Mouse (Mus musculus) c-Kit-negative CD71-positive TER-119-positive erythroid progenitor cells, embryonic 14.5 days (primary cell): ENCODE results near the gene AU022252.

ENCODE experiments used
- DNase-seq: peaks from one replicate; pipeline ENCODE4 v3.0.0-alpha.2; 2013; ENCODE audit warnings: low read depth, low spot score

The AU022252 gene

DNA sequence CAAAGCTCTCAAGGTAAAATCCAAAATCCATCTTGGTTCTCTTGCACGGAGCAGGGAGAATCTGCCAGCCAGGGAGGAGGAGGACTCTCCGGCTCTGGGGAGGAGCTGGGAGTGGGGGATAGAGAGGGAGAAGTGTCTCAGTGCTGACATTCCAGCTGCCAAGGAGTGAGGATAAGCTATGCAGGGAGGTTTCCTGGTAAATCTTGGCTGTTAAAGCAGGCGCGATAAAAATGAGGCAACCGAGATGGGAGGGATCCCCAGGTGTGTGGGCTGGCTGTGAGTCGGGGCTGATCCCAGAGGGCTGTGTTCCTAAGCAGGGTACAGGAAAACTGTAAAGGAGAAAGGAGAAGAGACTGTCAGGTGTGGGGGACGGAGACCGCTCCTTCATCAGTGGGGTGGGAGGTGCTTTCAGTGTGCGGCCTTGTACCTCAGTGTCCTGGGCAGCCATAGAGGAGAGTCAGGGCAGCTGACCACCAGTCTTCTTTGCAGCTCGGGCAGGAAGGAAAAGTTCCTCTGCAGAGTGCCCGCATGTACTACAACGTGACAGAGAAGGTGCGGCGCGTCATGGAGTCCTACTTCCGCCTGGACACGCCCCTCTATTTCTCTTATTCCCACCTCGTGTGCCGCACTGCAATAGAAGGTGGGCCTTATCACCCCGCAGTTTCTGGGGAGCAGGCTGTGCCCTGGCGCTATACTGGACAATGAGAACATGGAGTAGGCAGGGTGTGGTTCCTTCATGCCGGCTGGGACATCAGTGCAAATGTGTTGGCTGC is 12.1 kb upstream of the AU022252 start:
- no peak for DNase-seq

DNA sequence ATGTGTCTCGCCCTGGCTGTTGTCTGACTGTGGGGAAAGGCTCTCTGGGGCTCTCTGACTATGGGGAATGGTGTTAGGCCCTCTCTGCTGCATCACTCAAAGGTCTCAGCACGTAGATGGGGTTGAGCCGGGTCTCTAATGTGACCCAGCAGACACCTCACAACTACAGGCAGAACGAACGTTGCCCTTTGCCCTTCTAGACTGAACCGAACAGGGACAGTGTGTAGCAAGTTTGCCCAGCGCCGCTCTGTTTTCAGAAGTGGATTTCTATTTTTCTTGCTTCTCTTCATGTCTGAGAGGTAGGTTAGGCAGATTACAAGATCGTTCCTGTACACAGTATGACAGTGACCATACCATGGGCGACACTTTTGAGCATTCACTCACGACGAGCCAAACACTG is 10.1 kb upstream of the AU022252 start:
- no peak for DNase-seq

DNA sequence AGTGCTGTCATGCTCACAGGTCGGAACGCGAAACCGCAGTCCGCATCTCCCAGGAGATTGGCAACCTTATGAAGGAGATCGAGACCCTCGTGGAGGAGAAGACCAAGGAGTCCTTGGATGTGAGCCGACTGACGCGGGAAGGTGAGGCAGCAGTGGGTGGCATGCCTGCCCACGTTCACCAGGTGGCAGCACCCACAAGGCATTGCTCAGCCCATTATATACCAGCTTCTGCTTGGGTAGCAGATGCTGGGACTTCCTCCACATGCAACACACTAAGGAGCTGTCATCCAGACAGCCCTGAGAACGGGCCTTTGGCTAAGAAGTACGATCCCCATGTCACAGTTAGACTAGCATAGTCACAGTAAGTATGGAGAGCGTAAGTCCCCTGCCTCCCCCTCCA is 9.2 kb upstream of the AU022252 start:
- DNase-seq, result no peak

DNA sequence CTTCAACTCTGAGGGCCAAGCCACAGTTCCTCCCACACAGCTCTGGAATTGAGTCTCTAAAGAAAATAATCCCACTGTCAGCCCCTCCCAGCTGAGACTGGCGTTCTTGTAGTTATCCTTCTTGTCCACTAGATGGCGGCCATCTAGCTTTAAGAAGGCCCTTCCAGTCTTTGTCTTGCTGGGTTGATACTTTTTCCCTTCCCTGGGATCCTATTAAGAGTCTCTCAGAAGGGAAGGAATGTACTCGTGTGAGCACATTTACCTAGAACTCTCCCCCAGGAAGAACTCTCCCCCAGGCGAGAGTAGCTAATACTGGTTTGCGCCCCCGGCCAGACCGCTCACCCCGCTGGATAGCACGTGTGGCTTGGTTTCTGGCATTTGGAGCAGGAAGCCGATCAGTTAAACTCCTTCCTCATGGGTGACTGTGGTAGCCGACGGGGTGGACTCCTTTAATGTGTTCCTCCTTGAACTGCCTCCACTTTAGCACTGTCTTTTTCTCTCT is 6.7 kb upstream of the AU022252 start:
- peak; percentile 67 for DNase-seq

DNA sequence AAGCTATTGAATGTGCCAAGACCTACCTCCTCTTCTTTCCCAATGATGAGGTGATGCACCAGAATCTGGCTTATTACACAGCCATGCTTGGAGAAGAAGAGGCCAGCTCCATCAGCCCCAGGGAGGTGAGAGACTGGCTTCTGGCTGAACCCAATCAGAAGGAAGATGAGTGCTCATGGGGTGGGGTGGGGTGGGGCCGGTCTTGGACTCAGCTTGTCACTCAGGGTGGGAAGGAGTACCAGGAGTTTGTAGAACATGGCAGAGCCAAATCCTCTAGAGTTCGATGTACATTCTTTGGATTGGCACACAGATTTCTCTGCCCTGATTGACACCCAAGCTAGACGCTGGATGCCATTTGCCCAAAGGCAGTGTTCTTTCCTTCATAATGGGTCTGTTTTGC is 6.1 kb upstream of the AU022252 start:
- no peak for DNase-seq

DNA sequence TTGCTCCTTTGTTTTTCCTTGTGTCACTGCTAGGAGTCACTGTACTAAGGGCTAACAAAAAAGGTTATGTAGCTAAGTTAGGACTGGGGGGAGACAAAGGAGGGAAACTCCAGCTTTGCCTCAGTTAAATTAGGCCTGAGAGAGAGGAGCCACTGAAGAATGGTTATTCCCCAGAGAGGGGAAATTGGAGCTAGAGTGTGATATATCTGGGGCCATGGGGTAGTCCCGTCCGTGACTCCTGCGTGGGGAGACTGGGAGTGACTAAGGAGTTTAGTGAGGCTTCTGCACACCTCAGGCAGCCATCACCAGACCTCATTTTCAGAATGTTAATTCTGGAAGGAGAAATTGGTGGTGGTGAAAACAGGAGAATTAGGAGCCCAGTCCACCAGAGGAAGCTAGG is 1.8 kb upstream of the AU022252 start:
- DNase-seq, result no peak

DNA sequence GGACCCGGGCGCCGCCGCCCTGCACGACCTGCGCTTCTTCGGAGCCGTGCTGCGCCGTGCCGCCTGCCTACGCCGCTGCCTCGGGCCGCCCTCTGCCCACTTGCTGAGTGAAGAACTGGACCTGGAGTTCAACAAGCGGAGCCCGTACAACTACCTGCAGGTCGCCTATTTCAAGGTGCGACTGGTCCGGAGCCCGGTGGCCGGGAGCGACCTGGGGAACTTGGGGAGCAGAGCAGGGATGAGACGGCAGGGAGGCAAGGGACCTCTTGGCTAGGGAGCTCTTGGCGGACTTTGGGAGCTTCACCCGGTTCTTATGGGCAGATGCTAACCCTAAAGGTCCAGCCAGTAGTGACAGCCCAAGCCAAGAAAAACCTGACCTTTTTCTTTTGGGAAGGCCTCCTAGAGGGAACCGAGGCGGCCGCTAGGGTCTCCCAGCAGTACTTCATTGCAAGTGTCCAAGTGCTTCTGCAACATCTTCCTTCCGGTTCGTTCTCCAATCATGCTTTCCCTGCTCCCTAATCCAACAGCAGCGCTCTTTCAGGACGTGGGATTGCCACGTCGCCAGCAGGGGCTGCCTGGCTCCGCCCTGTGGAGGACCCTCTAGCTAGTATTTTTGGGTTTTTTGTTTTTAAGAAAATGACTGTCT is 867 bp upstream of the AU022252 start:
- DNase-seq, result no peak

DNA sequence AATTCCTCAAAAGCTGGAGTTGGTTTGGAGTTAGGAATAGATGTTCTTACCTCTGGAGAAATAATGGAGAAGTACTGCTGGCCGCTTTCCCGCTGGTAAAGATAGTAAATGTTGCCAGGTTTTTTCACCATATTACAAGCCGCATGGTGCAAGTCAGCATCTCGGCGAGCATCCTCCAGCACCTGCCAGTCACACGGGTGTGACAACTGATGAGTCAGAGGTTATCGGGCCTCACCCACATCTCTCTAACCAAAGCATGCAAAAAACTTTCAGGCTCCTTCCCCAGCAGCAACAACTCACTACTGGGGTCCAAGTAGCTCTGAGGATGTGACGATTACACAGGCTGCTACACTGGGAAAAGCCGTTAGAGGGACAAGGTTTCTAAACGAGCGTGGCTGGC is 5.8 kb downstream of the AU022252 start:
- DNase-seq, result peak; percentile 56

DNA sequence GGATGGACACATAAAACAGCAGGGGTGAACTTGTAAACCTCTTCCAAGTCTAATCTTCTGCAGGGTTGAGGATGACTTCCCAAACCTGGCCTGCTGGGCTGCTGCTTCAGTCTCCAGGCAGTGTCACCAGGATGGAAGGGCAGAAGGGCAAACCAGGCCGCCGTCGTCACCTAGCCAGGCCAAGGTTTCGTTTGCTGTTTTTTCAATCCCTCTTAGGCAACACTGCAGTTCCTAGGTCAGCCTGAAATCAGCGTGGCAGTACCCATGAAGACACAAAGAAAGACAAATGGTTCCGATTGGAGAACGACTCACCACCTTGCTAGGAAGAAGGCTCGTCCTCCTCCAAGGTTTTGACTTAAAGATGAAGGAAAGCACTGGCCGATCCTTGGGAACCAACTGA is 6.8 kb downstream of the AU022252 start:
- DNase-seq, result no peak

DNA sequence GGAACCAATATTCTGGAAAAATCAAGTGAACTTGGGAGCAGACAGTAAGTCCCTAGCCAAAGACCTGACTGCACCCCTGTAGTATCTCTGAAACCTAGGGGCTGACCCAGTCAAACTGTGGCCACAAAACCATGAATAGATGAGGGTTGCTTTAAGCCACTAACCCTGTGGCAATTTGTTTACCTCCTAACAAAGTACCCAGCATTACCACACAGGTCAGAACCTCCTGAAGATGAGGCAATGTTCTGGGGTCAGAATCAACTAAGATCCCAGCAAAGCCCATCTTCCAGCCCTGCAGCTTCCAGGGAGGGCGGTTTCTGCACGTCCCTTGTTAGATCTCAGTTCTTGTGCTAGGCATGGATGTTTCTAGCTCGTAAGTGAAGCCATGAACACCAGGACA is 8.0 kb downstream of the AU022252 start:
- DNase-seq, result no peak

DNA sequence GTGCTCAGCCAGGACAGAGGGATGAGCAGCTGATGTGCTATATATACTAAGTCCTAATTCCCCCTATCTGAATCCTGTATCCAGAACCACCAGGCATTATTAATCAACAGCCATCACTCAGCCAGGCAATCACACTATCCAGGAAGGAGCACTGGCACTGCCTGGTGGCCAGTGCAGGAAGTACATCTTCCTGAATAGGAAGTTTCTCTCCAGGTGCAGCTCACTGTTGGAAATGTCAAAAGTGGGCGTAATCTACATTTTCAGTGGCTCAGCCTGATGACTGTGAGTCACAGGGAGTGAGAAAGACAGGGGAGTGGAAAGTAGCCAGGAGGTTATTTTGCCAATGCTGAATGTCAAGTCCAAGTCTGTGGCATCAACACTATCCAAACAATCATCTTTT is 8.8 kb downstream of the AU022252 start:
- DNase-seq, result peak; percentile 64

DNA sequence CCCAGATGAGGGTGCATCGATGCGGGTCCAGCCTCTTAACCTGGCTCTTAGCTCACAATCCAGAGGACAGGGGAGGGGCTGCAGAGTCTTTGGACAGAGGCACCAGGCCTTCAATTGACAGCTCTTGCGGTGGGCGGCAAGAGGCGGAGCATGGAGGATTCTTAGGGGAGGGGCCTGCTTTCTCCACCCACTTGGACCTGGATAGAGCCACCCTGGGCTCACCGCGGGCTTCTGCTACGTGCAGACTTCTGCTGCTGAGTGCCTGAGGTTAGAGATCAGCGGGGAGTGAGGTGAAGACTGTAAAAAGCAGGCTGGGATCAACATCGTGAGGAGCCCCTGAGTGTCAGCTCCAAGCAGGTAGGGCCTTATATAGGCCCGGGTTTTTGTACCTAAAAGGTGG is 14.3 kb downstream of the AU022252 start, which contains the start of gene Tmem269:
Gene Tmem269, minus strand, starts transcription at position 49 of the 400 bp plus-strand sequence.
- no peak for DNase-seq

DNA sequence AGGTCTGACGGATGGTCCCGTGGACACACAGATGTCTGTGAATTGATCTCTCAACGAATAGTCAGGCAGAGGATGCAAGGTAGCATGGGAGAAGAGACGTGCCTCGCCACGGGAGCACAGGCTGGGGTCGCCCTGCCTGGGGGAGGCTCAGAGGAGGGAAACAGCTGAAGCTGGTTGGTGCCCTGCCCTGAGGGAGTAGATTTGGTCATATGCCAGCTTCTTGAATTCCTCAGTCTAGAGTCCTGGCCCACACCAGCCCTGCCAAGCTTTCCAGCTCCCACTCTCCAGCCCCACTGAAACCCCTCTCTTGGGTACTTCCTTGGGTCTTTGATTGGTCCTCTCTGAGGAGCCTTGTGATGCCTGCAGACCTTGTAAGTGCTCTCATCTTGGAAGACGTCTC is 15.8 kb downstream of the AU022252 start:
- DNase-seq, result no peak

DNA sequence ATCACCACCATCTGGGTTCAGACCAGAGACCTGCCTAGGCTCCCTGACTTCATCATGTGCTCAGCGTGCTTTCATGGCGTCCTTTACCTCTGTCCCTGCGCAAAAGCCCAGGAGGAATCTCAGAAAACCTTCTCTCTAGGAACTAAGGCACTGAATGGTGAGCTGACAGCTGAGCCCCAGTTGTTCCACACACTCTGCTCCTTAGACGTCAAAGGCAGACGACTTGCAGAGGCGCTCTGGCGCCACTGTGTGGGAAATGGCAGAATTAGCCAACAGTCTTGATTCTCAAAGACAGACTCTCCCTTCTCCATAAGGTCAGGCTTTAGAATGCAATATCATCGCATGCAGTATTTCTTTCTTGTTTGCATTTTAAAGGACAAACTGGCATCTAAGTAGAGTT is 27.8 kb downstream of the AU022252 start:
- no peak for DNase-seq

DNA sequence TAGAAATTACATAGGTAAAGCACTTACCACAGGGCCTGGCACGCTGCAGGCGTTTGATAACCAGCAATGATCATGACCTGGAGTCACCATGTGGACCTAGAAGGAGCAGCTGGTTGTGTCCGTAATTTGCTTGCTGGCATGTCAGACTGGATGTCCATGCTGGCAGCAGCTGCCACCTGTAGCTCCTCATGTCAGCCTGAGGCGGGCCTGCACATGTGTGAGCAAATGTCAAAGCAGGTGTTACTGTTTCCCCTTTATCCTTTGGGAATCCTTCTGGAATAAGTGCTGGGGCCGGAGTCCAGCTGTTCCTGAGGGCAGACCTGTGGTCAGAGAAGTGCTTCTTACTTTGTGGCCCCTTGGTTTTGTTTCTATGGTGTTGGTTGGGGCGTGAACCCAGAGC is 34.4 kb downstream of the AU022252 start:
- no peak for DNase-seq

DNA sequence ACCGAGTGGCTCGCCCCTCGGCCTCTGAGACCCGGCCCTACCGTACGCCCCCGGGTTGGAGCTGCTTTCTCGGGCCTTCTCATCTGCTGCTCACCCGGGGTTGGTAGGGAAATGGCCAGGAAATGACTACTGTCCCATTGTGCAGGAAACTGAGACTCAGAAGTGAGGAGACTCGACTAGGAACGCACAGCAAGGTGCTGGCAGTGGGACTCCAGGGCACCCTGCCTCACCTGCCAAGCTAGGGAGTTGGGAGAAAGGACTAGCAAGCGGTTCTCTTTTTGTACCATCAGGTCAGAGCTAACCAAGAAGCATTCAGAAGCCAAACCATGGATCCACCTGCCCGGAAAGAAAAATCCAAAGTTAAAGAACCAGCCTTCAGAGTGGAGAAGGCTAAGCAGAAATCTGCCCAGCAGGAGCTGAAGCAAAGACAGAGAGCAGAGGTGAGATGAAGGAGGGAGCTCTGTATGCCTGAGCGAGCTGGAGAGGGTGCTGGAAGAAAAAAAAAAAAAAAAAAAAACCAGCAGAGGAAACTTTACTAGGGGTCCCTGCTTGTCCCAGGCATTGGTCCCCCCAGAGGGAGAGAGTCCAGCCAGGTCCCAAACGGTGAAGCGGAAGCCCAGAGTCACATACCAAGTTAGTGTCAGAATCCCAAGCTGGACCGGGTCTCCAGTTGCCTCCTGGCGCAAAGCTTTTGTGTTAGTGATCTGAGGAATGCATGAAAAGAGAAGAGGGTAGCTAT is 36.8 kb downstream of the AU022252 start:
- DNase-seq, result no peak

DNA sequence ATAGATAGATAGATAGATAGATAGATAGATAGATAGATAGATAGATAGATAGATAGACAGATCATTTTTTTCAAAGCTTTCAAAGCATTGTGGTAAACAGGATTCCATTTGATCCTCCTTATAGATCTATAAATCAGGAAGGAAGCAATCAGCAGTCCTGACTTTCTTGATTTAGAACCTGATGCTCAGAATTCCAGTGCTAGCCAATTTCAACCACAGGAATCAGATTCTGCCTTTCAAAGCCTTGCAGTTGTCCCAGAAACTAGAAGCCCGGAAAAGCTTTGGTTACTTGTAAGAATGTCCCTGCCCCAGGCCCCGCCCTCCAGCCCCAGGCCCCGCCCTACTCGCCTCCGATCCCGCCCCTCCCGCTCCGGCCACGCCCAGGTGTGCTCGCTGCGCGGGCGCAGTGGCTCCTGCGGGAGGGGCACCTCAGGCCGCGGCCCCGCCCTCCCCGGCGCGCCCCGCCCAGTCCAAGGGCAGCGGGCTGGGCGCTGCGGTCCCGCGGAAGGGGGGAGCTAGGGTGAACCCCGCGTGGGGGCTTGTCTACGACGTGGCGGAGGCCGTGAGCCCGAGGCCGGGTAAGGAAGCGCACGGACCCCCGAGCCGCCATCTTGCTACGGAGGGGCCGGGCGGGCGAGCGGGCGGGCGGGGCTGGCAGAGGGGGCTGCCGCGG is 37.5 kb downstream of the AU022252 start, which contains the start of gene Svbp:
Gene Svbp, plus strand, starts transcription at position 398 of the 673 bp plus-strand sequence.
- DNase-seq, result peak; percentile 85

DNA sequence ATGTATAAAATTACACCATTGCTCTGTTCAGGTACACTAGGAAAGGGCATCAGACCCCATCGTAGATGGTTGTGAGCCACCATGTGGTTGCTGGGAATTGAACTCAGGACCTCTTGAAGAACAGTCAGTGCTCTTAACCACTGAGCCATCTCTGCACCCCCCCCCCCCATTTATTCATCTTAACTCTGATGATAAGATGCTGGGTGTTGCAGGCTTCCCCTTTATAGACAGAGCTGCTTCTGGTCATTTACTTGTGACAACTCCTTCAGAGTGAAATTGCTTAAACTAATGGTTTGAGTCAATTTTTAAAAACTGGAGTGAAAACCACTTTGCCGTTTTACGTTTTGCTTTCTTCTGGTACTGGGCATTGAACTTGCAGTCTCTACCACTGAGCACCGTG is 39.8 kb downstream of the AU022252 start:
- no peak for DNase-seq

DNA sequence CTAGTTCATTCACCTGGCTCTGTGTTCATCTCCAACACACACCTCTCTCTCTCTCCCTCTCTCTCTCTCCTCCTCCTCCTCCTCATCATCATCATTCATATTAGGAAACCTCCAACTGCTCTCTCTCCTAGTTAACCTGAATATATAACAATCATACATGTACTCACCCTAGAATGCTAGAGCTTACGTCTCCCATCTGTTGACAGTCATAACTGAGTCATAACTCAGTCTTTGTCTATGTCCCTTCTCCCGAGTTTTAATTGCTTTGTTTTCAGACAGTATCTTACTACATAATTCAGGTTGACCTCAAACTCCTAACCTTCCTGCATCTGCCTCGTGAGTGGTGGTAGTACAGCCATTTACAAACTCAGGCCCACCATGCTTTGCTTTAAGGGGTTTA is 41.2 kb downstream of the AU022252 start:
- no peak for DNase-seq

DNA sequence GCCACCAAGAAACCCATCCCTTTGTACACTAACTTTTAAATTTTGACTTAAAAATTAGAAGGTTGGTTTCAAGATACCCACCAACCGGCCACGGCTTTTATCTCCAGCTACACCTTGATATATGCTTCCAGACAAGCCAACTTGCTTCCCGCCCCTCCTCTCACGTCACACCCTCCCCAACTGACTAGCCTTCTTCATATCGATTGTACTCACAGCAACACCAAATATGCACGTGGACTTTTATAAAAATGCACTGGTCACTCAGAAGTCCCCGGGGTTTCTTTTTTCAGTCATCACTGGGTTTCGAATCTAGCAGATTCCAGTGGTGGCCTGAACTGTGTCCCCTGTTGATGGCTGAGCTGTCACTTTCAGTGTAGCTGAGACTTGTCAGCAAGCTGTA is 41.9 kb downstream of the AU022252 start:
- peak; percentile 82 for DNase-seq

DNA sequence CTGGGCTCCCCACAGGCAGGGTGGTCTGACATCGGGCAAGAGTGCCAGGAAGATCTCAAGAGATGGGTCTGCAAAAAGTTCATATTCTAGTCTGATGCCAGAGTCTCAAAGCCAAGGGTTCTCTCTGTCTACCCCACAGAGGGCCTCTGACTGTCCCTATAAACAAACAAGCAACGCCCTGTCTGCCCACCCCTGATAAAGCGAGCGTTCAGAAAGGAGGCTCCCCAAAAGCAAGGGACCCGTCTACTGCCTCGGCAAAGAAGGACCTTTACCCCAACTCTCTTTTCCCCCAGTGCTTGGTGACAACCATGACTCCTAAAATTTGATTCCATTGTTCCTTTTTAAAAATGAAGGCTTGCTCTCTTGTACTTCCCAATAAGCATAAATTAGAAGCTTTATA is 42.6 kb downstream of the AU022252 start, which contains the start of gene Ermap:
Gene Ermap, minus strand, starts transcription at position 148 of the 400 bp plus-strand sequence.
- peak; percentile 83 for DNase-seq

DNA sequence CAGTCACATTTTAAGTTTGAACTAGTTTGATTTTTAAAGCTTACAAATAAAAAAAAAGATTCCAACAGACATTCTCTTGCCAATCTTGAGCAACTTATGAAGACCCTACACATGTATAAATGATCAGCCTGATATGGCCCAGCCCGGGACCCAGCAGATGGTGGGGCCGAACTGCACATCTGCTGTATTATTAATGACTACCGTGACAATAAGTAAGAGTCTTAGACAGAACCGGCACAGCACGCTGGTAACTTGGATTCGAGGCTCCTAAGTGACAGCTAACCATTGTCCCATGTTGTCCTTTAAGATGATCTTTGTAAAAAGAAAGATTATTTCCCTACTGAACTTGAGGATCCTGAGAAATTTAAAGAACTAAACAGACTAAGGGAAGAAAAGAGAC is 43.1 kb downstream of the AU022252 start:
- DNase-seq, result no peak
